Mouse (Mus musculus) midbrain, embryonic 12.5 days (tissue): ENCODE results near the gene Palm. TPM values are rescaled to one million over a fixed set of nuclear protein-coding genes. Genes with fewer than 3 reads are reported as not detected.

ENCODE experiments used
- ATAC-seq: fragments of 200-750 bp; cut with Nextera tagmentation; 2 replicates; pipeline ENCODE4 v1.8.0; 2017; ENCODE audit warnings: low read depth, moderate TSS enrichment, moderate library complexity; ENCODE audit not compliant: low FRiP score
- H3K27ac ChIP-seq: fragments of 300-500 bp; sonication (generic); replicated peaks from 2 replicates; pipeline ENCODE4 v1.5.1; 2016; ENCODE audit warnings: mild to moderate bottlenecking
- H3K27me3 ChIP-seq: fragments of 300-500 bp; sonication (generic); 2 replicates; pipeline ENCODE4 v1.6.1; 2016; ENCODE audit warnings: mild to moderate bottlenecking
- H3K36me3 ChIP-seq: fragments of 300-500 bp; sonication (generic); 2 replicates; pipeline ENCODE4 v1.6.1; 2016
- H3K4me1 ChIP-seq: fragments of 300-500 bp; sonication (generic); 2 replicates; pipeline ENCODE4 v1.6.1; 2016
- H3K4me2 ChIP-seq: fragments of 300-500 bp; sonication (generic); replicated peaks from 2 replicates; pipeline ENCODE4 v1.6.1; 2016; ENCODE audit warnings: mild to moderate bottlenecking, moderate library complexity
- H3K4me3 ChIP-seq: fragments of 300-500 bp; sonication (generic); 2 replicates; pipeline ENCODE4 v1.5.1; 2016; ENCODE audit warnings: mild to moderate bottlenecking
- H3K9ac ChIP-seq: fragments of 300-500 bp; sonication (generic); replicated peaks from 2 replicates; pipeline ENCODE4 v1.6.1; 2016; ENCODE audit warnings: mild to moderate bottlenecking, moderate library complexity
- H3K9me3 ChIP-seq: fragments of 300-500 bp; sonication (generic); 2 replicates; pipeline ENCODE4 v1.6.1; 2016; ENCODE audit warnings: mild to moderate bottlenecking
- WGBS: fragments of 180-500 bp; shearing (Covaris S2); methylation state at CpG from one replicate; pipeline ENCODE4 v1.1.7; 2016; 5-methylcytosine and 5-hydroxymethylcytosine counted together
- polyA plus RNA-seq: library from polyadenylated mRNA; unstranded; fragments of >200 nt; fragmentation: Nextera tagmentation; extraction: Ambion mirVana; gene quantifications from 2 replicates; pipeline ENCODE4 v1.2.1, GENCODE M21; 2016

Palm gene
- polyA plus RNA-seq, 1 experiment from 2014 or later: 204 TPM

- 2% methylated on average over 29 of the region's 29 CpGs for WGBS
- 0 out of 2 replicates have a peak overlapping the region, but pooled peaks have one; percentile 11 for H3K9ac ChIP-seq
- peaks cover 23% of the 10 kb centered on the region for H3K36me3 ChIP-seq
- no peaks in the 10 kb centered on the region for H3K9me3 ChIP-seq
- ATAC-seq: peak; percentile 95
- no peaks in the 10 kb centered on the region for H3K27me3 ChIP-seq
- H3K4me3 ChIP-seq: peak overlapping the region; percentile 30
- peaks cover 72% of the 10 kb centered on the region for H3K4me1 ChIP-seq
- H3K4me2 ChIP-seq: peak overlapping the region; percentile 63
- H3K27ac ChIP-seq: peak overlapping the region; percentile 96
Observed at GRCm38 (mm10) chr10:79803716-79804323, 10.4 kb downstream of the Palm start.

GRCm38 (mm10) chr10:79805636-79806035 lies 12.3 kb downstream of the Palm start:
- Histone ChIP-seq H3K9me3 (no peaks in the 10 kb centered on the region), H3K4me2 (no peak overlapping the region), H3K9ac (no peak overlapping the region), H3K36me3 (peaks cover 40% of the 10 kb centered on the region), H3K27me3 (no peaks in the 10 kb centered on the region), H3K27ac (0 out of 2 replicates have a peak overlapping the region, but pooled peaks have one; percentile 96), H3K4me1 (peaks cover 68% of the 10 kb centered on the region), H3K4me3 (no peak overlapping the region)
- 75% methylated on average over 11 of the region's 11 CpGs for WGBS
- no peak for ATAC-seq

GRCm38 (mm10) chr10:79806331-79806730 lies 13.0 kb downstream of the Palm start:
- Histone ChIP-seq H3K9ac (no peak overlapping the region), H3K27me3 (no peaks in the 10 kb centered on the region), H3K4me2 (no peak overlapping the region), H3K4me1 (peaks cover 64% of the 10 kb centered on the region), H3K9me3 (no peaks in the 10 kb centered on the region), H3K36me3 (peaks cover 47% of the 10 kb centered on the region), H3K27ac (0 out of 2 replicates have a peak overlapping the region, but pooled peaks have one; percentile 75), H3K4me3 (no peak overlapping the region)
- 93% methylated on average over 9 of the region's 9 CpGs for WGBS
- ATAC-seq: no peak

- no peaks in the 10 kb centered on the region for H3K27me3 ChIP-seq
- 83% methylated on average over 10 of the region's 10 CpGs for WGBS
- no peak overlapping the region for H3K4me3 ChIP-seq
- H3K9ac ChIP-seq: no peak overlapping the region
- H3K36me3 ChIP-seq: peaks cover 54% of the 10 kb centered on the region
- no peak for ATAC-seq
- H3K27ac ChIP-seq: peak overlapping the region; percentile 75
- no peak overlapping the region for H3K4me2 ChIP-seq
- H3K4me1 ChIP-seq: peaks cover 57% of the 10 kb centered on the region
- no peaks in the 10 kb centered on the region for H3K9me3 ChIP-seq
Observed at GRCm38 (mm10) chr10:79806972-79807371, 13.6 kb downstream of the Palm start.

DNA sequence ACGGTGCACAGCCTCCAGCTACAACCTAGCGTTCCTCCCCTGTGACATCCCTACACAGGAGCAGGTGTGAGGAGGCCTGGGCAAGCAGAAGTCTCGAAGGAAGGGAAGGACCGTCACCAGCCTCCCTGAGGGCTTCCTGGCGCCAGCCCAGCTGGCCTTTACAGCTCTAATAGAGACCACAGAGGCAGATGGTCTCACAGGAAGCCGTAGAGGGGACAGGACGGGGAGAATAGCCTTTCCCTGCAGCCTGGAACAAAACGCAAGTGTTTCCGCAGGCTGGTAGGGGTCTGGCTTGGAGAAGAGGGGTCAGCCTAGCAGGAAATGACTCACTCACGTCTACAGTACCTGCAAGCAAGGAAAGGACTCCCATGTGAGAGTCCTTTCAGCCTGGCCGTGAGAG lies 14.5 kb downstream of the Palm start:
- ATAC-seq: no peak
- no peaks in the 10 kb centered on the region for H3K9me3 ChIP-seq
- H3K4me1 ChIP-seq: peaks cover 49% of the 10 kb centered on the region
- 61% methylated on average over 11 of the region's 11 CpGs for WGBS
- H3K27me3 ChIP-seq: no peaks in the 10 kb centered on the region
- H3K36me3 ChIP-seq: peaks cover 60% of the 10 kb centered on the region
- H3K9ac ChIP-seq: peak overlapping the region; percentile 8; the same call in 1 of the 2 replicates
- H3K4me3 ChIP-seq: no peak overlapping the region
- H3K27ac ChIP-seq: peak overlapping the region; percentile 75
- no peak overlapping the region for H3K4me2 ChIP-seq

DNA sequence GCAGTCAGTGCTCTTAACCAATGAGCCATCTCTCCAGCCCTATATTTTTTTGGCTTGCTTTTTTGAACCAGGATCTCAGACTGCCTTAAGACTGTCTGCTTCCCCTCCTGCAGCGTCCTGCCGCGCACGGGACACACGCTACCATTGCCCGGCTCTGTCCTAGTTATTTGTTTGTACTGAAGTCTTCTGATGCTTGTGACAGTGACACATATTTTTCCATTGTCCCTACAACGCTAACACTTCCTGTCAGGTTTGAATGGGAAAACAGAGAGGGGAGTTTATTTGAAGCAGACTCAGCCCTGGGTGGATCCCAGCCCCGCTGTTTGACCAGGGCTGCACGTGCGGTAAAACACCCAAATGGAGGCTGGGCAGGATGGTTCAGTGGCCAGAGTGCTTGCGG lies 15.4 kb downstream of the Palm start:
- Histone ChIP-seq H3K4me1 (peaks cover 40% of the 10 kb centered on the region), H3K27ac (peak overlapping the region; percentile 75; the same call in 1 of the 2 replicates), H3K9me3 (no peaks in the 10 kb centered on the region), H3K4me2 (no peak overlapping the region), H3K9ac (no peak overlapping the region), H3K27me3 (no peaks in the 10 kb centered on the region), H3K36me3 (peaks cover 60% of the 10 kb centered on the region), H3K4me3 (no peak overlapping the region)
- WGBS: 93% methylated on average over 11 of the region's 11 CpGs
- no peak for ATAC-seq

DNA sequence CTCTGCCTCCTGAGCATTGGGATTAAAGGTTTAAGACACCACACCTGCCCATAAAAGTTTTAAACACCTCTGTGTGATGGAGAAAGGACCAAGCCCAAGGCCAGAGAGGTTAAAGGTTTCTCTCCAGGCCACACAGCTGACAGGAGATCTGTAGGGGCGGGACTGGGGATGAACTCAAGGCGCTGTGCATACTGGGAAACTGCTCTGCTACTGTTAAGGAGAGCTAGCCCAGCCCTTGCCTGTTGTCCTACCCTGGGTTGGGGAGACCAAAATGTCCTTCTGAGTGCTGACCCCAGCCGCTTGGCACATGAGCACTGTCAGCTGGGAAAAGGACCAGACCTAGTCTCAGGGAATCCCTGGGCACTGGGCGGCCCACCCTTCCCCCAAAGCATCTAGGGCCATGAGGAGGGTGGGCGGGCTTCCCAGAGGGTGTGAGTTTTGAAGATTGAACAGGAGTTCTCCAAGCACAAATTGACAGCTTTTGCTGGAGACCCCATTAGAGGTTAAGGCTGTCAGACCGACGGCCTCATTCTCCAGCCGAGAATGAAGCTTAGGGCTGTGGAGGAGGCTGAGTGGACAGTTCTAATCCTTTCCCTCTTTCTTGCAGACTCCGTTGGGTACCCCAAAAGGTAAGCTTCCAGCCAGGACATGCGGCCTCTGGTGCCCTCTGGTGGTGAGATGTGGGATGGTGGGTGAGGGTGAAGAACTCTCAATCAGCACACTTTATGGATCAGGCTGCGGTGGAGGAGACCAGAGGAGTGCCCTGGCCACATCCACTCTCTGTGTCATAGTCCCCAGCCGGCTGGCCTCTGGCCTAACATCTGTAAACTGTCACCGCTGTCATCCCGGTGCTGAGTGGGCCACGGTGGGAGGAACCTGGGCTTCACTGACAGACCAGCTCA lies 18.6 kb downstream of the Palm start:
- 0 out of 2 replicates have a peak, but pooled peaks have one; percentile 21 for ATAC-seq
- WGBS: 30% methylated on average over 15 of the region's 15 CpGs
- no peak overlapping the region for H3K9ac ChIP-seq
- no peak overlapping the region for H3K4me3 ChIP-seq
- H3K36me3 ChIP-seq: peaks cover 78% of the 10 kb centered on the region
- peaks cover 8% of the 10 kb centered on the region for H3K4me1 ChIP-seq
- H3K9me3 ChIP-seq: no peaks in the 10 kb centered on the region
- peak overlapping the region; percentile 68 for H3K27ac ChIP-seq
- H3K27me3 ChIP-seq: no peaks in the 10 kb centered on the region
- H3K4me2 ChIP-seq: no peak overlapping the region

DNA sequence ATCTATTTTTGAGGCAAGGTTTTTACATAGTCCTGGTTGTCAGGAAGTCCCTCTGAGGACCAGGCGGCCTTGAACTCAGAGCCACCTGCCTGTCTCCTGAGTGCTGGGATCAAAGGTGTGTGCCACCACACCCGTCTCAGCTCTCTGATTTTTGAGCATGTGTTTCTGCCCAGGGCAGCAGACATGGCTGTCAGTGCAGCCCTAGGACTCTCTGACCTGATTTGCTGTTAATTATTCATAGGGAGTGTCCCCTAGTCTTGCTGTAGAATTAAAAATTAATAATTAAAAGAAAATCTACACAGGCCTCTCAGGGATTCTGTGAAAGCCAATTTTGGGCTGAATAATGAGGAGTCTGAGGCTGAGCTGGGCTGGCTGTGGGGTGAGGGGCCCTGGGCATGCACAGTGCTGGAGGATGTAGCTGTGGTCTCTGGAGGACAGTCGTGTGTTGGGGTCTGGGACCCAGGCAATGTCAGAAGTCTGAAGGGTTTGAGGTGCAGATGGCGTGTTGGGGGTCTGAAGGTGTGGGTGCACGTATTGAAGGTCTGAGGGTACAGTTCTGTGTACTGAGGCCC lies 21.0 kb downstream of the Palm start:
- Histone ChIP-seq H3K9ac (no peak overlapping the region), H3K4me1 (0 out of 2 replicates have a peak, but pooled peaks cover 5% of the 10 kb centered on the region), H3K27ac (0 out of 2 replicates have a peak overlapping the region, but pooled peaks have one; percentile 58), H3K27me3 (no peaks in the 10 kb centered on the region), H3K36me3 (peaks cover 70% of the 10 kb centered on the region), H3K9me3 (no peaks in the 10 kb centered on the region), H3K4me2 (no peak overlapping the region), H3K4me3 (no peak overlapping the region)
- ATAC-seq: no peak
- WGBS: 81% methylated on average over 5 of the region's 5 CpGs

- Histone ChIP-seq H3K4me1 (0 out of 2 replicates have a peak, but pooled peaks cover 5% of the 10 kb centered on the region), H3K27ac (no peak overlapping the region), H3K4me2 (no peak overlapping the region), H3K27me3 (no peaks in the 10 kb centered on the region), H3K9ac (no peak overlapping the region), H3K4me3 (no peak overlapping the region), H3K36me3 (peaks cover 70% of the 10 kb centered on the region), H3K9me3 (no peaks in the 10 kb centered on the region)
- WGBS: 89% methylated on average over 12 of the region's 12 CpGs
- ATAC-seq: no peak
Observed at GRCm38 (mm10) chr10:79815671-79816494, 22.5 kb downstream of the Palm start.

- no peak overlapping the region for H3K4me3 ChIP-seq
- WGBS: 80% methylated on average over 2 of the region's 2 CpGs
- peaks cover 8% of the 10 kb centered on the region; the same call in 1 of the 2 replicates for H3K4me1 ChIP-seq
- H3K9ac ChIP-seq: no peak overlapping the region
- H3K4me2 ChIP-seq: no peak overlapping the region
- H3K36me3 ChIP-seq: peaks cover 60% of the 10 kb centered on the region
- no peak for ATAC-seq
- H3K9me3 ChIP-seq: no peaks in the 10 kb centered on the region
- no peaks in the 10 kb centered on the region for H3K27me3 ChIP-seq
- H3K27ac ChIP-seq: no peak overlapping the region
Observed at GRCm38 (mm10) chr10:79817111-79817510, 23.7 kb downstream of the Palm start.

- Histone ChIP-seq H3K9ac (0 out of 2 replicates have a peak overlapping the region, but pooled peaks have one; percentile 17), H3K36me3 (peaks cover 54% of the 10 kb centered on the region), H3K9me3 (no peaks in the 10 kb centered on the region), H3K27ac (0 out of 2 replicates have a peak overlapping the region, but pooled peaks have one; percentile 8), H3K4me2 (no peak overlapping the region), H3K27me3 (no peaks in the 10 kb centered on the region), H3K4me3 (no peak overlapping the region), H3K4me1 (peaks cover 14% of the 10 kb centered on the region)
- WGBS: 63% methylated on average over 4 of the region's 4 CpGs
- no peak for ATAC-seq
Observed at GRCm38 (mm10) chr10:79818225-79818624, 24.9 kb downstream of the Palm start.
